Mouse (Mus musculus) embryonic facial prominence, embryonic 11.5 days (tissue): ENCODE data around the gene Serpinb6b. TPM values are rescaled to one million over a fixed set of nuclear protein-coding genes. Genes with fewer than 3 reads are reported as not detected.
A peak's percentile ranks its signal among the peaks of the same experiment; 100 is the strongest.

ENCODE experiments used
- ATAC-seq: fragments of 200-750 bp; cut with Nextera tagmentation; replicated peaks from 2 replicates; pipeline ENCODE4 v1.8.0; 2017; ENCODE audit warnings: low read depth; ENCODE audit not compliant: insufficient number of reproducible peaks, low FRiP score, low TSS enrichment
- DNase-seq: peaks from one replicate; pipeline ENCODE4 v3.0.0-alpha.2; 2015; ENCODE audit warnings: low spot score
- H3K27ac ChIP-seq: fragments of 300-500 bp; sonication (generic); replicated peaks from 2 replicates; pipeline ENCODE4 v1.5.1; 2014; ENCODE audit warnings: mild to moderate bottlenecking, low read depth, low read length, control low read depth
- H3K27me3 ChIP-seq: fragments of 300-500 bp; sonication (generic); 2 replicates; pipeline ENCODE4 v1.6.1; 2014; ENCODE audit warnings: mild to moderate bottlenecking, low read length, moderate library complexity, mixed read lengths; ENCODE audit not compliant: control insufficient read depth, insufficient read depth
- H3K36me3 ChIP-seq: fragments of 300-500 bp; sonication (generic); replicated peaks from 2 replicates; pipeline ENCODE4 v1.6.1; 2014; ENCODE audit warnings: low read depth, mild to moderate bottlenecking, low read length, moderate library complexity, mixed read lengths; ENCODE audit not compliant: control insufficient read depth, insufficient read depth
- H3K4me1 ChIP-seq: fragments of 300-500 bp; sonication (generic); 2 replicates; pipeline ENCODE4 v1.6.1; 2014; ENCODE audit warnings: low read length, mixed read lengths; ENCODE audit not compliant: control insufficient read depth, insufficient read depth
- H3K4me2 ChIP-seq: fragments of 300-500 bp; sonication (generic); 2 replicates; pipeline ENCODE4 v1.6.1; 2014; ENCODE audit warnings: low read depth, mild to moderate bottlenecking, control low read depth, low read length, moderate library complexity
- H3K4me3 ChIP-seq: fragments of 300-500 bp; sonication (generic); 2 replicates; pipeline ENCODE4 v1.5.1; 2014; ENCODE audit warnings: low read depth, low read length, control low read depth
- H3K9ac ChIP-seq: fragments of 300-500 bp; sonication (generic); replicated peaks from 2 replicates; pipeline ENCODE4 v1.6.1; 2014; ENCODE audit warnings: mild to moderate bottlenecking, control low read depth, low read length
- H3K9me3 ChIP-seq: fragments of 300-500 bp; sonication (generic); replicated peaks from 2 replicates; pipeline ENCODE4 v1.6.1; 2016; ENCODE audit warnings: mild to moderate bottlenecking, low read length, inconsistent platforms, mixed read lengths; ENCODE audit not compliant: control insufficient read depth
- WGBS: fragments of 180-500 bp; shearing (Covaris S2); extraction: QIAGEN DNeasy Blood & Tissue Kit; methylation state at CpG from one replicate; pipeline ENCODE4 v1.1.7; 2014; 5-methylcytosine and 5-hydroxymethylcytosine counted together
- polyA plus RNA-seq: library from polyadenylated mRNA; unstranded; fragments of >200 nt; fragmentation: Nextera tagmentation; extraction: Ambion mirVana; gene quantifications from 2 replicates; pipeline ENCODE4 v1.2.1, GENCODE M21; 2014

Gene Serpinb6b
- polyA plus RNA-seq, 1 experiment from 2014 or later, result 2.0 TPM

DNA sequence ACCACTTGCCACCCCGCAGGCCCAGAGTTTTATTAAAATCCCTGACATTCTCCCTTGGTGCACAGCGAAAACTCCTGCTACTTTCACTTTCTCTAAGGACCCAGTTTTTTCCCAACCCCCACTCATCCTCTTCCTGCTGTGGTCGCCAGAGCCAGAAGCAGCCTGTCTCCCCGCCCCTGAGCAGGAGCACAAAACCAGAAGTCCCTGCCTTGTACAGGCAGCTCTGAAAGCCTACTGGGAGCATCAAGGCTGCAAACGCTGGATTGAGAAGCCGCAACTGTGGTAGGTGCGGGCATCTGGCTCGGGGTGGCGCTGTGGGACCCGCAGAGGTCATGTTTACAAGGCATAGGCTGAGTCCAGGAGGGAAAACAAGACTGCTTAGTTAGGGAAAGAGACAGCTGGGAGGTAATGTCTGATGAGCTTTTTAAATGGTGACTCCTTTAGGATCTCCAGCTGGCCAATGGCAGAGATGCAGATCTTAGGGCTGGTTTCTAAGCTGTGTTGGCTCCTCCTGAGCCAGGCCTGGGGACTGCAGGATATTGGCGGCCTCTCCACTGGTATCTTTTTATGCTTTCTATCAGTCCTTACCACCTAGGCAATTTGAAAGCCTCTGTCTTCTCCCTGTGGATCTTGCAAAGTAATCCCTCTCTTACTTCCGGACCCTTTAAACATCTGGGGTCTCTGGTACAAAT lies 39.6 kb downstream of the Serpinb6b start:
- H3K36me3 ChIP-seq, result no peaks in the 10 kb centered on the region
- no peaks in the 10 kb centered on the region for H3K9me3 ChIP-seq
- no peaks in the 10 kb centered on the region for H3K4me1 ChIP-seq
- WGBS, result 20% methylated on average over 12 of the region's 12 CpGs
- DNase-seq, result peak; percentile 73
- peak overlapping the region; percentile 53 for H3K9ac ChIP-seq
- peak overlapping the region; percentile 37 for H3K4me2 ChIP-seq
- no peaks in the 10 kb centered on the region for H3K27me3 ChIP-seq
- peak overlapping the region; percentile 25 for H3K4me3 ChIP-seq
- H3K27ac ChIP-seq, result no peak overlapping the region
- ATAC-seq, result peak; percentile 75

DNA sequence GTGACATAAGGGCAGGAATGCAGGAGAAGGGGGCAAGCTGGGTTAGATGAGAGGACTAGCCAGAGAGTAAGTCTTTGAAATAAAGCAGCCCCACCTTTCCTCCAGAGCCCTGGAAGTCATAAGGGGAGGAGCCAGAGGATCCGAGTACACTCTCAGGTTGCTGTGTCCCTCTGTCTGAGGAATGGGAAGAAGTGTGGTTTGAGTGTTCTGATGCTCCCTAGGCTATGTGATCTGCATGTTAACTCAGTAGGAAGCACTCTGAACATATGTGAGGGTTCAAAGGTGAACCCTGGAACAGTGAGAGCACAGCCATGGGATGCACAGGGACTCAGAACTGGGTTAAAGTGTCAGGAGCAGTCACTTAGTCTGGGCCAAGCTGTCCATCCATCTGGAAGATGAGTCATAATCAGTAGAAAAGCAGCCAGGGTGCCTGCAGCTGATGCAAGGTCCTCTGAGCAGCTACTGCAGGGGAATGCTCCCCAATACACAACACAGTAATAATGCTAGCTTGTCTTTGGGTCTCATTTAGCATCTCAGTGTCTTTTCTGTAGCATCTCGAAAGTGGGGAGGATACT lies 40.6 kb downstream of the Serpinb6b start:
- H3K4me2 ChIP-seq, result no peak overlapping the region
- WGBS, result 59% methylated on average over 2 of the region's 2 CpGs
- H3K27ac ChIP-seq, result no peak overlapping the region
- H3K36me3 ChIP-seq, result no peaks in the 10 kb centered on the region
- DNase-seq (peak; percentile 4), ATAC-seq (no peak)
- no peak overlapping the region for H3K4me3 ChIP-seq
- H3K9me3 ChIP-seq, result no peaks in the 10 kb centered on the region
- no peaks in the 10 kb centered on the region for H3K27me3 ChIP-seq
- no peaks in the 10 kb centered on the region for H3K4me1 ChIP-seq
- no peak overlapping the region for H3K9ac ChIP-seq

DNA sequence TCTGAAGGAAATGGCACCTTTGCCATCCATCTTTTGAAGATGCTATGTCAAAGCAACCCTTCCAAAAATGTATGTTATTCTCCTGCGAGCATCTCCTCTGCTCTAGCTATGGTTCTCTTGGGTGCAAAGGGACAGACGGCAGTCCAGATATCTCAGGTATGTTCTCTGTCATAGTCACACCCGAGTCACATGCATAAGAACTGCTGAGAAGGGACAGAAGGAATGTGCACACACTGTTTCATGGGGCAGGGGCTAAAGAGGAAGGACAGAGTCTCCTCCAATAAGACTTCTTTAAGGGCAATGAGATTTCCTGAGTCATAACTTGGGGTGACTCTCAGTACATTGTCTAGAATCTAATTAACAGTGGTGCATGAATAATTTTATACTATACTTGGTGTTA lies 41.5 kb downstream of the Serpinb6b start:
- Histone ChIP-seq H3K9me3 (no peaks in the 10 kb centered on the region), H3K9ac (no peak overlapping the region), H3K4me3 (no peak overlapping the region), H3K4me2 (no peak overlapping the region), H3K27ac (no peak overlapping the region), H3K27me3 (no peaks in the 10 kb centered on the region), H3K36me3 (no peaks in the 10 kb centered on the region), H3K4me1 (no peaks in the 10 kb centered on the region)
- no peak for ATAC-seq
- no peak for DNase-seq
- WGBS, result 84% methylated on average over 3 of the region's 3 CpGs

DNA sequence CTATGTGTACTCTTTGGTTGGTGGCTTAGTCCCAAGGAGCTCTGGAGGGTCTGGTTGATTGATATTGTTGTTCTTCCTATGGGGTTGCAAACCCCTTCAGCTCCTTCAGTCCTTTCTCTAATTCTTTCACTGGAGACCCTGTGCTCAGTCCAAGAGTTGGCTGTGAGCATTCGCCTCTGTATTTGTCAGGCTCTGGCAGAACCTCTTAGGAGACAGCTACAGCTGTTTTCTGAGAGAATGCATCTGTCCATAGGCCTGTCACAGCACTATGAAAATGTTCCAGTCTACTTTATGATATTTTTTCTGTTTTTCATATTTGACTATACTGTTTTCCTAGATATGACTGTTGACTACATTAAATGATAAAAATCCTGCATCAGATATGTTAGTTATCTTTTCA lies 47.4 kb downstream of the Serpinb6b start:
- 75% methylated on average over 1 of the region's 1 CpGs for WGBS
- H3K27me3 ChIP-seq, result no peaks in the 10 kb centered on the region
- ATAC-seq, result no peak

DNA sequence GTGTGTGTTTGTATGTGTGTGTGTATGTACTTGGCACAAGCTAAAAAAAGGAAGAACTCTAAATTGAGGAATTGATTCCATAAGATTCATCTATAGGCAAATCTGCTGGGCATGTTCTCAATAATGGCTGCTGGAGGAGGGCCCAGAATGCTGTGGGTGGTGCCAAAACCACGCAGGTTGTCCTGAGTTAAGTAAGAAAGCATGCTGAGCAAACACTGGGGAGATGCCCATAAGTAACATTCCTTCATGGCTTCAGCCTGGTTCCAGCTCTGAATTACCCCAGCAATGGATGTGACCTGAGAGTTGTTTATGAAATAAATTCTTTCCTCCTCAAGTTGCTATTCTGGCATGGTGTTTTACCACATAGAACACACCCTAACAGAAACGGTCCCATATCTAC lies 48.3 kb downstream of the Serpinb6b start:
- no peak overlapping the region for H3K4me2 ChIP-seq
- no peak overlapping the region for H3K9ac ChIP-seq
- no peaks in the 10 kb centered on the region for H3K36me3 ChIP-seq
- ATAC-seq, result no peak
- no peak overlapping the region for H3K27ac ChIP-seq
- no peak for DNase-seq
- H3K27me3 ChIP-seq, result no peaks in the 10 kb centered on the region
- no peaks in the 10 kb centered on the region for H3K4me1 ChIP-seq
- no peaks in the 10 kb centered on the region for H3K9me3 ChIP-seq
- H3K4me3 ChIP-seq, result no peak overlapping the region
- WGBS, result 77% methylated on average over 2 of the region's 2 CpGs

More for the DNA sequence above, 47.4 kb downstream of the Serpinb6b start:
- Histone ChIP-seq H3K9ac (no peak overlapping the region), H3K4me2 (no peak overlapping the region), H3K36me3 (no peaks in the 10 kb centered on the region), H3K9me3 (no peaks in the 10 kb centered on the region), H3K4me3 (no peak overlapping the region), H3K27ac (no peak overlapping the region), H3K4me1 (no peaks in the 10 kb centered on the region)
- DNase-seq, result no peak

DNA sequence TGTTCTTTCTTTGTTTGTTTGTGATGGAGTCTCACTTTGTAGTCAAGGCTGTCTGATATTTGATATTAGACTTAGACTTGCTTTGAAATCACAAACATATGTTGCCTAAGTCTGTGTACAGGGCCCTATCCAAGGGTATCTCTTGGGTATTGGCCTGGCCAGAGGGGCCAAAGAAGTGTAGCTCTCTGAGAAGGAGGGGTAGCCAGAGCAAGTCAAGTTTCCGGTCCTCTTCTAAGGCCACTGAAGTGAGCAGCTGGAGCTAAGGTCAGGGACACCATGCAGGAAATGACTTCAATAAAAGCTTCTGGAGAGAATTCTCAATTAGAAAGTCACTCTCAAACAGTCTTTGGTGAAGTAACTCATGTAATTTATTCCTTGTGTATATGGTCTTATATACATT lies 57.4 kb downstream of the Serpinb6b start:
- H3K27me3 ChIP-seq, result no peaks in the 10 kb centered on the region
- no peak for DNase-seq
- H3K9ac ChIP-seq, result no peak overlapping the region
- 81% methylated on average over 1 of the region's 1 CpGs for WGBS
- H3K4me2 ChIP-seq, result no peak overlapping the region
- no peak overlapping the region for H3K27ac ChIP-seq
- ATAC-seq, result no peak
- no peaks in the 10 kb centered on the region for H3K9me3 ChIP-seq
- no peaks in the 10 kb centered on the region for H3K36me3 ChIP-seq
- no peak overlapping the region for H3K4me3 ChIP-seq
- H3K4me1 ChIP-seq, result no peaks in the 10 kb centered on the region

DNA sequence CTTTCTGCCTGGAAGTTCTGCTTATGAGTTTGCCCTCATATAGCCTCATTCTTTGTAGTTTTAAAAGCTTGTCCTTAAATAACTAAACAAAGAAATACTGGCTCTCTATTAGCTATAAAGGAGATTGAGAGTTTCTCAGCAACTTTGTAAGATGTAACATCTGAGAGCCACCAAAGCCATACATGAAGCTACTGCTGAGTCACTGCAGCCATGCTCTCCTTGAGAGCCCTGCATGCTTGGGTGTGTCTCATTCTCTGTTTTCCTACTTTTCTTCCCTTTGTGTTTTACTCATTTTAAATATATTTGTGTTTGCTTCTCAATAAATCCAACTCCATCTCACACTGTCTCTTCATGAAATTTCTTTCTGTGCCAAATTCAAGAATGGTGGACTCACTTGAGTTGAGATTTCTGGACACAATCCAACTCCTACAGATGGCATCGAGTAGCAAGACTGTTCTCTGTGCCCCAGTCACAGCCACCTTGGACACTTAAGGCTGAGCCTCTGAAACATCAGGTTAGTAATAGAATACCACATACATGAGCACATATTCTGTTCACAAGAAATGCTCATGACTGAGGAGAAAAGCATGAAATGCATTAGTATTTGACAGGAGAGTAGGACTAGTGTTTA lies 61.5 kb downstream of the Serpinb6b start:
- H3K9ac ChIP-seq, result no peak overlapping the region
- H3K4me1 ChIP-seq, result no peaks in the 10 kb centered on the region
- H3K27ac ChIP-seq, result no peak overlapping the region
- ATAC-seq, result no peak
- no peaks in the 10 kb centered on the region for H3K36me3 ChIP-seq
- H3K27me3 ChIP-seq, result no peaks in the 10 kb centered on the region
- WGBS, result 84% methylated on average over 1 of the region's 1 CpGs
- H3K4me3 ChIP-seq, result no peak overlapping the region
- H3K4me2 ChIP-seq, result no peak overlapping the region
- no peaks in the 10 kb centered on the region for H3K9me3 ChIP-seq
- no peak for DNase-seq

DNA sequence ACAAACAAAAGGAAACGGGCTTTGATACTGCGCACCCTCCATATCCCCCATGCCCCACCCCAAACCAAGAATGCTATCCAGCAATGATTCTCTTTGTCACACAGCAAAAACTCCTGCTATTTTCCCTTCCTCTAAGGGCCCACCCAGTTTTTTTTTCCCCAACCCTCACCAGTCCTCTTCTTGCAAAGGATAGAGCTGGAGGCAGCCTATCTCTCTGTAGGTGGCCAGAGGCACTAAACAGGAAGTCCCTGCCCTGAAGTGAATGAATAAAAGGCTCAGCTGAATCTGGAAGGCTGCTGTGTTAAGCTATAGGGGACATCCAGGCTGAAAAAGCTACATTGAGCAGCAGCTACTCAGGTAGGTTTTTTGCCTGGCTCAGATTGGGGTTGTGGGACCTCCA lies 62.2 kb downstream of the Serpinb6b start, which contains the start of gene Serpinb9b:
Gene Serpinb9b (plus strand): TSS at position 173 of the 400 bp plus-strand sequence.
- no peaks in the 10 kb centered on the region for H3K4me1 ChIP-seq
- no peak for DNase-seq
- no peak within 1 kb of the TSS for H3K27ac ChIP-seq
- no peak within 1 kb of the TSS for H3K4me3 ChIP-seq
- H3K27me3 ChIP-seq, result no peaks in the 10 kb centered on the region
- H3K9me3 ChIP-seq, result no peaks in the 10 kb centered on the region
- WGBS, result 91% methylated on average over 2 of the region's 2 CpGs
- H3K4me2 ChIP-seq, result no peak within 1 kb of the TSS
- ATAC-seq, result no peak
- H3K36me3 ChIP-seq, result no peaks in the 10 kb centered on the region
- H3K9ac ChIP-seq, result no peak within 1 kb of the TSS
